Comparison of ENCODE assay signal across 11 mouse cellular contexts in genomic region chr4:155344299-155344600, GRCm38 (mm10). TPM values are rescaled to one million over a fixed set of nuclear protein-coding genes. Genes with fewer than 3 reads are reported as not detected.
DNase-seq lines count a peak whose midpoint lies in the region; ATAC-seq lines count a peak whose summit lies in the region.
"Had no signal": no experiment of that assay in that cellular context is flagged by ENCODE, and none has a peak within 500 bp of the region (broad histone marks: within the 10 kb centered on the region; RNA-seq: fewer than 3 reads in every experiment).

No protein-coding gene starts in this region.

- peak; percentile 12 for DNase-seq in right cerebral cortex, postnatal 4 days
- DNase-seq in right cerebral cortex, postnatal 36 days (ENCODE audit: low spot score in 2 of 2), result no peak
- DNase-seq in embryo, embryonic 10.5 days (ENCODE audit: low spot score), result no peak
- no peak for DNase-seq in spleen, adult 18-20 months
- no peak for DNase-seq in gastrocnemius, adult 8-10 months (ENCODE audit: low spot score in 2 of 2)
- DNase-seq: heart, postnatal 14 days; kidney, postnatal 14 days had no signal

- H3K27ac ChIP-seq in heart, embryonic 12.5 days (ENCODE audit: poor library complexity, severe bottlenecking), result no peak overlapping the region
- H3K27ac ChIP-seq in heart, embryonic 11.5 days (ENCODE audit: low read depth, low read length), result no peak overlapping the region
- H3K27ac ChIP-seq in limb, embryonic 13.5 days, result no peak overlapping the region

- ATAC-seq in heart, embryonic 12.5 days (ENCODE audit: insufficient number of reproducible peaks, low FRiP score), result no peak
- ATAC-seq in heart, embryonic 11.5 days (replicated peaks; ENCODE audit: insufficient number of reproducible peaks, low FRiP score, low TSS enrichment), result no peak
- ATAC-seq in limb, embryonic 13.5 days (ENCODE audit: low FRiP score, low read depth), result no peak

- peaks cover 18% of the 10 kb centered on the region; the same call in 1 of the 2 replicates for H3K4me1 ChIP-seq in heart, embryonic 12.5 days (replicated peaks)
- peaks cover 10% of the 10 kb centered on the region for H3K4me1 ChIP-seq in heart, embryonic 11.5 days (ENCODE audit: control insufficient read depth, insufficient read depth, low read length)
- H3K4me1 ChIP-seq in limb, embryonic 13.5 days, result peaks cover 19% of the 10 kb centered on the region

- H3K36me3 ChIP-seq in heart, embryonic 12.5 days, result no peaks in the 10 kb centered on the region
- no peaks in the 10 kb centered on the region for H3K36me3 ChIP-seq in heart, embryonic 11.5 days (ENCODE audit: control insufficient read depth, insufficient read depth, low read length)
- H3K36me3 ChIP-seq in limb, embryonic 13.5 days, result no peaks in the 10 kb centered on the region

- peak overlapping the region; percentile 93; the same call in 1 of the 2 replicates for H3K4me2 ChIP-seq in heart, embryonic 12.5 days
- H3K4me2 ChIP-seq in heart, embryonic 11.5 days, result no peak overlapping the region
- H3K4me2 ChIP-seq in limb, embryonic 13.5 days (replicated peaks), result peak overlapping the region; percentile 93

- no peak overlapping the region for H3K9ac ChIP-seq in heart, embryonic 12.5 days
- H3K9ac ChIP-seq in heart, embryonic 11.5 days (ENCODE audit: low read depth, low read length), result no peak overlapping the region
- H3K9ac ChIP-seq in limb, embryonic 13.5 days, result peak overlapping the region; percentile 70

- H3K9me3 ChIP-seq in heart, embryonic 12.5 days (replicated peaks), result no peaks in the 10 kb centered on the region
- no peaks in the 10 kb centered on the region for H3K9me3 ChIP-seq in heart, embryonic 11.5 days (replicated peaks; ENCODE audit: control insufficient read depth, low read length)
- no peaks in the 10 kb centered on the region for H3K9me3 ChIP-seq in limb, embryonic 13.5 days

- no peak overlapping the region for H3K4me3 ChIP-seq in heart, embryonic 12.5 days
- no peak overlapping the region for H3K4me3 ChIP-seq in heart, embryonic 11.5 days (ENCODE audit: low read depth, low read length)
- peak overlapping the region; percentile 56 for H3K4me3 ChIP-seq in limb, embryonic 13.5 days

- 63% methylated on average over 3 of the region's 3 CpGs for WGBS in heart, embryonic 12.5 days
- WGBS in heart, embryonic 11.5 days (ENCODE audit: insufficient replicate concordance), result 44% methylated on average over 3 of the region's 3 CpGs
- 60% methylated on average over 3 of the region's 3 CpGs for WGBS in limb, embryonic 13.5 days

- peaks cover 43% of the 10 kb centered on the region for H3K27me3 ChIP-seq in heart, embryonic 12.5 days (replicated peaks)
- peaks cover 35% of the 10 kb centered on the region for H3K27me3 ChIP-seq in heart, embryonic 11.5 days (ENCODE audit: control insufficient read depth, insufficient read depth, low read length)
- H3K27me3 ChIP-seq in limb, embryonic 13.5 days, result peaks cover 47% of the 10 kb centered on the region

RNA-seq across cellular contexts. Expression of gene Prkcz, which starts 16.9 kb away (rescaled TPM):
- 6.9 and 8.3 TPM in 2 replicates for polyA plus RNA-seq in heart, embryonic 12.5 days (2016; fragmentation: Nextera tagmentation; extraction: Ambion mirVana)
- polyA plus RNA-seq in heart, embryonic 11.5 days (2014; fragmentation: Nextera tagmentation; extraction: Ambion mirVana), result 6.8 and 8.2 TPM in 2 replicates
- polyA plus RNA-seq in limb, embryonic 13.5 days (2015; fragmentation: Nextera tagmentation; extraction: Ambion mirVana), result 7.2 and 9.2 TPM in 2 replicates
- 1 to 10 TPM; 1.8 to 2.9 (median 2.4) TPM for total RNA-seq in gastrocnemius, adult 8-10 months (2022)

RNA-seq across cellular contexts. Expression of gene Gabrd, which starts 53.7 kb away (rescaled TPM):
- polyA plus RNA-seq in heart, embryonic 12.5 days (2016; fragmentation: Nextera tagmentation; extraction: Ambion mirVana), result not detected in 2 replicates
- 0.14 and 0.16 TPM in 2 replicates for polyA plus RNA-seq in heart, embryonic 11.5 days (2014; fragmentation: Nextera tagmentation; extraction: Ambion mirVana)
- 0.15 and 0.29 TPM in 2 replicates for polyA plus RNA-seq in limb, embryonic 13.5 days (2015; fragmentation: Nextera tagmentation; extraction: Ambion mirVana)
- under 1 TPM; 0.67 to 0.92 (median 0.76) TPM for total RNA-seq in gastrocnemius, adult 8-10 months (2022)
- total RNA-seq: heart, postnatal 14 days had no signal
- polyA plus RNA-seq: liver, embryonic 16.5 days had no signal
